Mouse (Mus musculus) ES-E14 (cell line): Measurements from ENCODE around the gene Tmem81. TPM values are rescaled to one million over a fixed set of nuclear protein-coding genes. Genes with fewer than 3 reads are reported as not detected.

Source experiments
- DNase-seq: peaks from one replicate; pipeline ENCODE4 v3.0.0-alpha.2; 2013; ENCODE audit warnings: low read depth, low spot score
- H3K27ac ChIP-seq: 2 replicates; pipeline ENCODE4 v1.5.1; 2012; ENCODE audit warnings: low read depth, mild to moderate bottlenecking, low read length, moderate library complexity, mixed read lengths; ENCODE audit not compliant: poor library complexity, insufficient read depth, severe bottlenecking
- H3K36me3 ChIP-seq: 2 replicates; pipeline ENCODE4 v1.6.1; 2012; ENCODE audit warnings: mild to moderate bottlenecking, low read length, moderate library complexity, mixed read lengths; ENCODE audit not compliant: control insufficient read depth, poor library complexity, insufficient read depth, severe bottlenecking
- H3K4me1 ChIP-seq, 2 experiments: fragments of 150-350 bp in 1 of 2; sonication (generic) in 1 of 2; 2 replicates each; pipeline ENCODE4 v1.6.1; 2012; ENCODE audit warnings: low read length in 2 of 2, mild to moderate bottlenecking in 1 of 2, mixed read lengths in 1 of 2; ENCODE audit not compliant: control insufficient read depth in 2 of 2, insufficient read depth in 2 of 2, poor library complexity in 1 of 2
- H3K4me3 ChIP-seq, 2 experiments: fragments of 150-350 bp in 1 of 2; sonication (generic) in 1 of 2; 2 replicates each; pipeline ENCODE4 v1.5.1; 2012; ENCODE audit warnings: low read length in 2 of 2, low read depth in 1 of 2, mild to moderate bottlenecking in 1 of 2, mixed read lengths in 1 of 2; ENCODE audit not compliant: insufficient read depth in 1 of 2, poor library complexity in 1 of 2, severe bottlenecking in 1 of 2
- H3K9ac ChIP-seq: 2 replicates; pipeline ENCODE4 v1.6.1; 2012; ENCODE audit warnings: low read depth, mild to moderate bottlenecking, low read length, mixed read lengths; ENCODE audit not compliant: poor library complexity, insufficient read depth, severe bottlenecking
- H3K9me3 ChIP-seq: fragments of 150-350 bp; sonication (generic); 2 replicates; pipeline ENCODE4 v1.6.1; 2012; ENCODE audit warnings: low read depth, mild to moderate bottlenecking, low read length; ENCODE audit not compliant: control insufficient read depth, insufficient read depth
- CHD2 ChIP-seq: IDR thresholded peaks from 2 replicates; pipeline ENCODE4 v1.6.1; 2014; ENCODE audit warnings: mild to moderate bottlenecking, low read depth, low read length, inconsistent platforms
- HCFC1 ChIP-seq: IDR thresholded peaks from 2 replicates; pipeline ENCODE4 v1.6.1; 2012; ENCODE audit warnings: low read length, inconsistent platforms, borderline replicate concordance; ENCODE audit not compliant: insufficient read depth
- MAFK ChIP-seq: IDR thresholded peaks from 2 replicates; pipeline ENCODE4 v1.6.1; 2014; ENCODE audit warnings: mild to moderate bottlenecking, low read depth, low read length, inconsistent platforms; ENCODE audit not compliant: insufficient read depth
- ZC3H11A ChIP-seq: IDR thresholded peaks from 2 replicates; pipeline ENCODE4 v1.6.1; 2012; ENCODE audit warnings: low read depth, mild to moderate bottlenecking, inconsistent platforms, low read length, borderline replicate concordance
- ZNF384 ChIP-seq: IDR thresholded peaks from 2 replicates; pipeline ENCODE4 v1.6.1; 2012; ENCODE audit warnings: low read depth, low read length, inconsistent platforms
- in situ Hi-C, 2 experiments: fragments of 600-800 bp; cut with MboI; formaldehyde crosslinking; loops; one replicate each; pipeline ENCODE4 v1.15.1; 2025; ENCODE audit warnings: low sequenced_read_pairs in 2 of 2, inconsistent platforms in 1 of 2; ENCODE audit not compliant: unreplicated experiment in 2 of 2
- total RNA-seq: library from RNA; depleted of rRNA; stranded (reverse); fragments of 300-350 nt; gene quantifications from 2 replicates; pipeline ENCODE4 v1.2.3, GENCODE M21; 2012

Tmem81 gene
- total RNA-seq, 1 experiment, result 4.3 TPM

DNA sequence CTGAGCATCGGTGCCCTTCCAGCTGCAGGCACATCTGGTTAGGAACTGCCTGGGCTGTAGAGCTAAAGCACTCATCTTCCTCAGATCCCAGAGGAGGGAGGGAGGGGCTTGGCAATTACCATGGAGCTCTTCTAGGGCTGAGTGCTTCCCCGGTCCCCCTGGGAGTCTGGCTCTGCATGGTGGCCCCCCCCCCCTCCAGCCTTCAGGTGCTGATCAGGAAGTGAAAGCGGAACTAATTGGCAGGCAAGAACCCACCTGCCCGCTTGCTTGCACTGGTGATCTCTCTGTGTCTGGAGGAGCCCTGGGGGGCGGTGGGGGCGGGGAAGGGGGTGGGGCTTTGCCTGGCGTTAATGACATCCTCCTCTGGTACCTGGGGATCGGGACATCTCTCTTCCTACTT is 27.8 kb downstream of the Tmem81 start:
- Histone ChIP-seq H3K9ac (no peak overlapping the region), H3K9me3 (no peaks in the 10 kb centered on the region), H3K27ac (no peak overlapping the region), H3K4me3 (no peak overlapping the region), H3K36me3 (no peaks in the 10 kb centered on the region), H3K4me1 (peaks cover 1 to 19% of the 10 kb centered on the region in 2 experiments; a peak in 2 of 4 replicates)
- TF ChIP-seq CHD2, result no peak
- TF ChIP-seq HCFC1, result no peak
- TF ChIP-seq MAFK, result no peak
- TF ChIP-seq ZNF384, result no peak
- TF ChIP-seq ZC3H11A, result no peak
- in situ Hi-C loops, result no loop called here
- DNase-seq, result no peak

DNA sequence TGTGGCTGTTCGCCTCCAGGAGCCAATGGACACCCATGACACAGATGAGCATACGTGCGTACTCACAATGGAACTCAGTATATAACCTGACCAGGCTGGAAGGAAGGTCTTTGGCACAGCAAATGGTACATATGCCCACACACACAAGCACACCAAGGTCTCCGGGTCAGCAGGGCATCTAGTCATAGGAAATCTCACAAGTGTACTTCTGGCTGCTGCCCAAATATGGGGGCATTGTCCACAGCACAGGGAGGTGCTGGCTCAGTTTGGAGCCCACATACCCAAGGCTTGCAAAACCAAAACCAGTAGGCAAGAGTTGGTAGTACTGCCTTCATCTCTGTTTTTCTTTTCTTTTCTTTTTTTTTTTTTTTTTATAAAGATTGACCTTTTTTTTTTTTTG is 29.5 kb downstream of the Tmem81 start:
- no peak for TF ChIP-seq MAFK
- TF ChIP-seq ZNF384, result no peak
- TF ChIP-seq CHD2, result no peak
- no peak for TF ChIP-seq HCFC1
- no peak for TF ChIP-seq ZC3H11A
- H3K9ac ChIP-seq, result no peak overlapping the region
- H3K4me1 ChIP-seq, result peaks cover under 1 to 18% of the 10 kb centered on the region in 2 experiments; a peak in 3 of 4 replicates
- H3K36me3 ChIP-seq, result no peaks in the 10 kb centered on the region
- H3K27ac ChIP-seq, result no peak overlapping the region
- no peak overlapping the region for H3K4me3 ChIP-seq
- no peaks in the 10 kb centered on the region for H3K9me3 ChIP-seq
- DNase-seq, result no peak
- in situ Hi-C loops, result no loop called here

DNA sequence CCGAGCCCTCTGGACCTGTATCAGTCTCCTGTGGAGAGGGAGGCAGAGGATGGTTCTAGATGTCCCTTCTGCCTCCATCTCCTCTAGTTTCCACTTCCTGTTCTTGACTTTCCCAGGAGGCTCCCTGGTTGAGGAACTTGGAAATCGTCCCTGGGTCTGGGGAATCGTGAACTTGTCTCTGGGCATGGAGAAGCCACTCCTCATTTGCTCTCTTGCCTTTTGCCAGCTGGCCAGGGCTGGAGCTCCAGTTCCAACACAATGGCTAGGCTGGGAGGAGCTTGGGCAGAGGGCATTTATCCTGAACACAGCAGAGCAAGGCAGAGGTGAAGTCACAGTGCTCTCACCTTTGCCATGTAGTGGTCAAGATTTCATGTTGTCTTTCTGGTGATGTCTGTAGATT is 30.4 kb downstream of the Tmem81 start:
- H3K4me3 ChIP-seq, result no peak overlapping the region
- H3K36me3 ChIP-seq, result no peaks in the 10 kb centered on the region
- no peaks in the 10 kb centered on the region for H3K9me3 ChIP-seq
- H3K27ac ChIP-seq, result no peak overlapping the region
- no peak for DNase-seq
- in situ Hi-C loops, result no loop called here
- H3K4me1 ChIP-seq, result peaks cover 3 to 16% of the 10 kb centered on the region in 2 experiments; a peak in 3 of 4 replicates
- TF ChIP-seq ZNF384 (no peak), CHD2 (no peak), ZC3H11A (no peak), MAFK (no peak), HCFC1 (no peak)
- H3K9ac ChIP-seq, result no peak overlapping the region

GRCm38 (mm10) chr1:132537736-132538135 is 31.7 kb downstream of the Tmem81 start:
- no peak for DNase-seq
- Histone ChIP-seq H3K27ac (no peak overlapping the region), H3K4me3 (no peak overlapping the region), H3K9ac (no peak overlapping the region), H3K9me3 (no peaks in the 10 kb centered on the region), H3K36me3 (no peaks in the 10 kb centered on the region), H3K4me1 (peaks cover 3 to 26% of the 10 kb centered on the region in 2 experiments; a peak in 3 of 4 replicates)
- TF ChIP-seq ZNF384 (no peak), CHD2 (no peak), HCFC1 (no peak), MAFK (no peak), ZC3H11A (no peak)
- in situ Hi-C loops, result no loop called here

DNA sequence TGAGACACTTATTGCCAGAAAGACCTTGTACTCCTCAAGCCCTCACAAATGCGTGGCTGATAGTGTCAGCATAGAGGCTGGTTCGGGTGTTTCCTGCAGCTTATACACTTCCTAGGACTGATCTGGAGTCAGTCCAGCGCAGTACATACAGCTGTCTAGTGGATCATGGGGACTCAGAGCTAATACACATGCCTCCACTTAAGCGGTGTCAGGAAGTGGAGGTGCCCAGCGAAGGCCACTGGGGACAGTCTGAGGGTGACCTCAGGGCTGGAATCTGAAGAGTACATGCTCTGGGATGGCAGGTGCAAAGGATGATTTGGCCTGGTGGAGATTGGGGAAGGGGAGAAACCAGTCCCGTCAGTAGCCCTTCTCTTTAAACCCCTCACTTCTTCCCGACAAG is 34.7 kb downstream of the Tmem81 start:
- H3K4me1 ChIP-seq, result peaks cover 3 to 19% of the 10 kb centered on the region in 2 experiments; a peak in 3 of 4 replicates
- H3K27ac ChIP-seq, result no peak overlapping the region
- in situ Hi-C loops, result no loop called here
- no peaks in the 10 kb centered on the region for H3K9me3 ChIP-seq
- DNase-seq, result no peak
- H3K36me3 ChIP-seq, result no peaks in the 10 kb centered on the region
- TF ChIP-seq ZC3H11A (no peak), MAFK (no peak), ZNF384 (no peak), CHD2 (no peak), HCFC1 (no peak)
- no peak overlapping the region for H3K9ac ChIP-seq
- peak overlapping the region in 1 of 2 experiments; percentile 19; a peak in 1 of 4 replicates for H3K4me3 ChIP-seq
